Mouse (Mus musculus): Measurements from ENCODE around the gene Rhd. TPM values are rescaled to one million over a fixed set of nuclear protein-coding genes. Genes with fewer than 3 reads are reported as not detected.

The Rhd gene
- polyA plus RNA-seq (2017; shearing (Covaris generic)): not detected

DNA sequence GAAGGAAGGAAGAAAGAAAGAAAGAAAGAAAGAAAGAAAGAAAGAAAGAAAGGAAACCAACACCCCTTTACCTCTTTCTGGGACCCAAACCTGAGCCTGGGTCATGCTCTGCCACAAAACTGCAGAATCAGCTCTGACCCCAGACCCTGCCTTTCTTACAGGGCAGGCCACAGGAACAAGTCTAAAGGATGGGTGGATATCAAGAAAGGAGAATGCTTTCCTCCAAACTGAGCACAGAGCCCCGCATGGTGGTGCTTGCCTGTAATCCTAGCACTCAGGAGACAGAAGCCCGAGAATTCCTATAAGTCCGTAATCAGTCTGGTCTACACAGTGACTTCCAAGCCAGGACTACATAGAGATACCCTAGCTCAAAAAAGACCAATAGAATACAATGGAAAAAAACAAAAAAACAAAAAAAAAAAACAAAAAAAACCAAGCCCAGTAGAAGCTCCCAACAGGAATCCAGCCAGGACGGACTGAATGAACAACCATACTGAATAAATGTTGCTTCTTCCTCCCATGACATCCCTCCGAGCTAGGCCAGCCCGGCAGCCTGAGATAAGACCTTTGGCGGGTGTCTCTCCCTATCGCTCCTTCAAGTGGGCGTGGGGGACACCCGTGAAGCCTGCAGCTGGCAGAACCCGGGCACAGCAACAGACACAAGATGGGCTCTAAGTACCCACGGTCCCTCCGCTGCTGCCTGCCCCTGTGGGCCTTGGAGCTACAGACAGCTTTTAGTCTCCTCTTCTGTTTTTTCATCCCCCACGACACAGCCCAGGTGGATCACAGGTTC, at the start of gene Rhd:
Gene Rhd (plus strand): TSS at position 600 of the 793 bp plus-strand sequence.

DNA sequence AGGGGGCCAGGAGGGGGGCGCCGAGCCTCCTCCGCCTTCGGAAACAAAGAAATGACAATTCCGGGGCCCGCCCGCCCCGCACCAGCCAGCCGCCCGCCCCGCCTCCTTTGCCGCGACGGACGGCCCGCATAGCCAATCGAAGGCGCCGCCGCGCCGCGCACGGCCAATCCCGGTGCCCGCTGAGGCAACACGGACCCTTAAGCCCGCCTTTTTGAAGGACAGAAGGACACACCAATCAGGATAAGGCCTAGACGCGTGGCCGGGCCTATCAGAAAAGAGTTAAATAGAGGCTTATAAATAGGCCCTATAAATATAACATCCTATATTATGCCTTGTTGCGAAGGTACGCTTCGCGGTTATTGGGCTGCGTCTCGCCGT, 11.1 kb upstream of the Rhd start, which contains the start of gene Maco1:
Gene Maco1 (minus strand): TSS at position 87 of the 378 bp plus-strand sequence.

DNA sequence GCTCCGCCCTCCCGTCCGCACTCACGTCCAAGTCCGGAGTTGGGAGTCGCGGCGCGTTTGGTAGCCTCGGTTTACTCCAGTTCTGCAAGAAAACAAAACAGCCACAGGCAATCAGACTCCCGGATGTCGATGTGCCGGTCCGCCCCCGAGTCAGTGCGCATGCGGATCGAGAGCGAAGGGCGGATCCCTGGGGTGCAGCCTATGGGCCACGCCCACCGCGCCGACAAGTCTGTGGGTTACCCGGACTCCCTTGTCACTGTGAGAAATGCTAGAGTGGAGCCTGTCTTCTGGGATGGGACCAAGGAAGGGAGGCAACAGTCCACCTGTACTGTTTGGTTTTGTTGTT, 50.5 kb downstream of the Rhd start, which contains the start of gene Tmem50a:
Gene Tmem50a (minus strand): TSS at position 161 of the 346 bp plus-strand sequence.

DNA sequence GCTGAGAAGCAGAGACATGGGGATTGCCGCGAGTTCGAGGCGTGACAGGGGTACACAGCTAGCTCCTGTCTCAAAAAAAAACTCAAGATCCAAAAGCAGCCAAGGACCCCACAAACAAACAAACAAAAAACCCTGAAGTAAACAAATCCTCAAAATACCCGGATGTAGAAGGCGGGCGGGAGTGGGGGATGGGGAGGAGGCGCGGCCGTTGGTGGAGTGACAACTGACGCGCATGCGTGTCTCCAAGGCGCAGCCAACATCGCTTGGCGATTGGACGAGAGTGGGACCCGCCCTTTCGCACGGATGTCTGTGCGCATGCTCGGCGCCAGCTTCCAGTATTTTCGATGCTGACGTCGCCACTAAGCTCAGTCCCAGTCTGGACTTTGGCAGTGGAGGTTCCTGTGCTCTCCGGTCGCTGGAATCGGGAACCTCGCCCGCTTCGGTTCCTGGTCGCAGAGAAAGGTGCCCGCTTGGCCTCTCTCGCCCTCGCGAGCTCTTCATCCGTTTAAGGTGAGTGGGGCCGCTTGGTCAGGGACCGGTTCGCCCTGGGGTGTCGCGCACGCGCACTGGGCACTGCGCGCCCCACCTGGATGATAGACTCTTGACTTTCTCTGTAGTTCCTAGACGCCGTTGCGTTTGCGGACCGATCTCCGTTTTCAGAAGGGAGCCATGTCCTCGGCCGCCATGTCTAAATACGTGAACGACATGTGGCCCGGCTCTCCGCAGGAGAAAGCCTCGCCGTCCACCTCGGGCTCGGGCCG, 59.1 kb downstream of the Rhd start, which contains the start of gene Rsrp1:
Gene Rsrp1 (plus strand): TSS at position 335 of the 761 bp plus-strand sequence.

DNA sequence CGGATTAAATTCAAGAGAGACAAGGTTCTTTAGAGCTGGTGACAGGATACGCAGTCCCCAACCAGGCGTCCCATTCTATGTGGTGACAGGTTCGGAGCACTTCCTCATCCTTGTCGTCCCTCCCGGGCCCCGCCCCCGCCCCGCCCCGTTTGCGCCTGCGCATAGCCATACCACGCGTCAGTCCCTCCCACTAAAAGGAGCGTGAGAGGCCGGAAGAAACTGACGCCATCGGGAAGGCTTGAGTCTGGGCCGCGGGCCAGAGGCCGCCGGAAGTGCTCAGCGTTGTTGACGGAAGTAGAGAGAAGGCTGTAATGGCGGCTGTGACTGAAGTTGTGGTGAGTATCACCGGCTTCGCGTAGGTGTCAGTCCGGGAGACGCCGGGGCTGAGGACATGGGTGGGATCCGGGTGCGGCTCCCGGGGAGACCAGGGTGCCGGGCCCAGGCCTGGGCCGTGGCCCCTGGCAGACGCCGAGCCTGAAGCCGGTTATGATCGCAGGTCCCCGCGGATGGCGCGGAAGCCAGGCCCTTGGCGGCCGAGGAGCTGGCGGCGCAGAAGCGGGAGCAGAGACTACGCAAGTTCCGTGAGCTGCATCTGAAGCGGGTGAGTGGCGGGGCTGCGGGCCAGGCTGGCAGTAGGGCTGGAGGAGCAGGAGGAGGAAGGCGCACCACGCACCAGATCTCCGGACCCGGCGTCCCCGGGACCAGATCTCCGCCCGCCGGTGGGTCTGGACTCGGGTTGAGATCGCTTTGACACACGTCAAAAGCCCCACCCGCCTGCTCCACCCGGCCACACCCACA, 66.5 kb downstream of the Rhd start, which contains the start of gene Syf2:
Gene Syf2 (plus strand): TSS at position 215 of the 798 bp plus-strand sequence.

Other genes starting within 250 kb of the Rhd start
- 8.0 TPM for gene Man1c1, start 160.2 kb upstream of the Rhd start, polyA plus RNA-seq (2017; shearing (Covaris generic))
- gene Ldlrap1, start 96.5 kb upstream of the Rhd start, polyA plus RNA-seq (2017; shearing (Covaris generic)): 163 TPM
- gene Maco1, start 11.2 kb upstream of the Rhd start, polyA plus RNA-seq (2017; shearing (Covaris generic)): 62.6 TPM
- gene Tmem50a, start 50.5 kb downstream of the Rhd start, polyA plus RNA-seq (2017; shearing (Covaris generic)): 360 TPM
- 966 TPM for gene Rsrp1, start 59.1 kb downstream of the Rhd start, polyA plus RNA-seq (2017; shearing (Covaris generic))
- gene Syf2, start 66.4 kb downstream of the Rhd start, polyA plus RNA-seq (2017; shearing (Covaris generic)): 425 TPM

Measured in naive thymus-derived CD4-positive, alpha-beta T cell, adult 5 months (primary cell).